Mouse (Mus musculus) kidney, postnatal 10 days (tissue): Measurements from ENCODE around the gene Olfr1196.
"Not testable (repeated sequence)": the region's sequence is repeated elsewhere in the genome, so short reads cannot be mapped to it uniquely, and the experiment has no call there.

ENCODE experiments used
- DNase-seq: peaks from one replicate; pipeline ENCODE4 v3.0.0; 2021; ENCODE audit warnings: mixed read lengths

The Olfr1196 gene

GRCm38 (mm10) chr2:88704497-88704896 is at the start of gene Olfr1196:
Gene Olfr1196 (minus strand): TSS chr2:88704597.
- DNase-seq = no peak

GRCm38 (mm10) chr2:88751270-88751669 is 46.9 kb upstream of the Olfr1196 start, which contains the start of gene Olfr1198:
Gene Olfr1198 (minus strand): TSS chr2:88751370.
- no peak for DNase-seq

GRCm38 (mm10) chr2:88743379-88743778 is 39.0 kb upstream of the Olfr1196 start:
- DNase-seq = no peak

DNA sequence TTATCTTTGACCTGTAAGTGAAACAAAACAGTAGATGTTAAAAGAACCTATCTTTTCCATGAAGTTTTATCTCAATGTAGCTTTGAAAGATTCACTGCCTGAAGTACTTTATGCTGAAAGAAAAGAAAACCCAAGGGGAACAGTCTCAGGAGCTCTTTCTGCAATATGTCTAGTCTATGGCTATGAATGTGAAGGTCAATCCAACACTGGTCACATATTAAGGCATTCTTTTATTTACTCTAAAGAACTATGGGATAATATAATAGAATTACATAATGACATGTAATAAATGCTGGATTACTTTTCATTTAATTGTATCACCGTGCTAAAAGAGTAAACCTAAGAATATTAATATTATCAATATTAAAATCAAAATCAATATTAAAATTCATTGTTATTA is 27.9 kb upstream of the Olfr1196 start, which contains the start of gene Olfr1197:
Gene Olfr1197, minus strand, starts transcription at position 101 of the 400 bp plus-strand sequence.
- DNase-seq = no peak

GRCm38 (mm10) chr2:88689087-88689486 is 15.3 kb downstream of the Olfr1196 start, which contains the start of gene Olfr1195:
Gene Olfr1195 (minus strand): TSS chr2:88689187.
- DNase-seq = no peak

- DNase-seq = not testable (repeated sequence)
These were observed 29.1 kb downstream of the Olfr1196 start, which contains the start of gene Olfr1193 for GRCm38 (mm10) chr2:88675328-88675727. Gene Olfr1193 (plus strand): TSS chr2:88675628.

GRCm38 (mm10) chr2:88648209-88648608 is 56.2 kb downstream of the Olfr1196 start, which contains the start of gene Olfr1192-ps1:
Gene Olfr1192-ps1 (plus strand): TSS chr2:88648509.
- DNase-seq = no peak
